21 mouse cellular contexts compared by ENCODE assay signal in the genomic region with DNA sequence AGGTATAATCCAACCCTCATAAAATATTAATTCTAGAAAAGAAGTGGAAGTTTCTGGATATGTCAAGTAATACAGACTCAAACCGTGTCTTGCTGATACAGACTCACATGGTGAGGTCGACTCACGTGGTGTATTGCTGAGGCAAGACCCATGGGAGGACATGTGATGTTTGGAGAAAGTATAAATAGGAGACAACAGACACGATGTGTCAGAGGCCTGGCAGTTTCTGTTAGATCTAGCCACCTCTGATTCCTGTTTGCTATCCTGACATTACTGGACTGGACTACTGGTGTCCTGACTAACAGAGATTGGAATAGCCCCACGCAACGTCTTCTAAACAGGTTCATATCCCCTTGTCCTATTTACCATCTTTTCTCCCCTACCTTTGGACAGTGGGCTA.
A peak's percentile ranks its signal among the peaks of the same experiment; 100 is the strongest.
DNase-seq lines count a peak whose midpoint lies in the region; TF ChIP-seq lines count a peak whose summit lies in the region.
"Had no signal": no experiment of that assay in that cellular context is flagged by ENCODE, and none has a peak within 500 bp of the region (broad histone marks: within the 10 kb centered on the region; RNA-seq: fewer than 3 reads in every experiment).

No protein-coding gene starts in this region.

- H3K4me1 ChIP-seq in bone marrow macrophage, adult 2 months (ENCODE audit: control insufficient read depth, insufficient read depth, low read length), result peaks cover 14% of the 10 kb centered on the region
- H3K4me1 ChIP-seq: embryonic facial prominence, embryonic 15.5 days; forebrain, embryonic 10.5 days; forebrain, embryonic 15.5 days; heart, embryonic 12.5 days; hindbrain, embryonic 13.5 days had no signal

- no peak for TF ChIP-seq POLR2A in bone marrow macrophage, adult 2 months (IDR thresholded peaks at IDR 0.05; ENCODE audit: borderline replicate concordance, low read depth, low read length)

- DNase-seq in heart, adult 8-10 months (ENCODE audit: low spot score), result peak; percentile 8
- DNase-seq in heart, postnatal 14 days, result no peak
- DNase-seq in lung, postnatal 36 days, result peak; percentile 24
- DNase-seq in lung, postnatal 4 days, result no peak
- no peak for DNase-seq in urinary bladder, adult 18-20 months (ENCODE audit: low spot score in 2 of 2)
- no peak for DNase-seq in spleen, postnatal 36 days (ENCODE audit: low spot score in 2 of 2)
- DNase-seq: adrenal gland, postnatal 14 days; B cell, adult 2 months; cerebellum, adult 18-20 months; cerebellum, postnatal 10 days; embryo, embryonic 11 days; gastrocnemius, postnatal 10 days; kidney, adult 11 months had no signal

- TF ChIP-seq CTCF in bone marrow macrophage, adult 2 months (IDR thresholded peaks at IDR 0.05; ENCODE audit: low read depth, low read length), result no peak

- no peak overlapping the region for H3K4me3 ChIP-seq in bone marrow macrophage, adult 2 months (ENCODE audit: insufficient read depth, low read length)
- H3K4me3 ChIP-seq: embryonic facial prominence, embryonic 15.5 days; erythroblast, embryonic 14.5 days; forebrain, embryonic 10.5 days; forebrain, embryonic 15.5 days; heart, embryonic 12.5 days; hindbrain, embryonic 13.5 days had no signal

- intact Hi-C loops in heart, postnatal 14 days (cut with DNase I), result no loop called here

- H3K27ac ChIP-seq in bone marrow macrophage, adult 2 months (ENCODE audit: insufficient read depth, low read depth, low read length), result peak overlapping the region; percentile 72
- H3K27ac ChIP-seq: embryonic facial prominence, embryonic 15.5 days; forebrain, embryonic 10.5 days; forebrain, embryonic 15.5 days; hindbrain, embryonic 13.5 days; hindbrain, postnatal 0 days had no signal

Comparison
In these comparisons a context has a peak if more than half of its experiments do, and no peak if none do; other contexts are left out.
1. DNase-seq: peak in heart, adult 8-10 months (single experiment) and lung, postnatal 36 days (single experiment); none in heart, postnatal 14 days (0 of 2), lung, postnatal 4 days (0 of 2), urinary bladder, adult 18-20 months (0 of 2) and spleen, postnatal 36 days (0 of 2).